Mouse (Mus musculus) brown adipose tissue, adult 24 weeks (tissue): ENCODE measurements around the gene Dpm1. TPM values are rescaled to one million over a fixed set of nuclear protein-coding genes. Genes with fewer than 3 reads are reported as not detected.

Source experiments
- H3K27ac ChIP-seq: fragments of 200-500 bp; replicated peaks from 2 replicates; pipeline ENCODE4 v1.5.1; 2012; ENCODE audit warnings: low read depth, mild to moderate bottlenecking, low read length
- H3K4me1 ChIP-seq: fragments of 200-500 bp; 2 replicates; pipeline ENCODE4 v1.6.1; 2012; ENCODE audit warnings: low read length, mixed read lengths; ENCODE audit not compliant: control insufficient read depth, insufficient read depth, insufficient read length
- H3K4me3 ChIP-seq: fragments of 200-500 bp; 2 replicates; pipeline ENCODE4 v1.5.1; 2012; ENCODE audit warnings: low read depth, mild to moderate bottlenecking, low read length, moderate library complexity; ENCODE audit not compliant: insufficient read depth
- polyA plus RNA-seq: library from polyadenylated mRNA; stranded (reverse); fragments of >200 nt; gene quantifications from 2 replicates; pipeline ENCODE4 v1.2.4, GENCODE M21; 2012; ENCODE audit not compliant: missing spikeins, insufficient read depth, insufficient read length

Dpm1 gene
- polyA plus RNA-seq, 1 experiment: 170 TPM

GRCm38 (mm10) chr2:168204476-168204999 is 25.9 kb downstream of the Dpm1 start:
- no peak overlapping the region for H3K27ac ChIP-seq
- H3K4me1 ChIP-seq: peaks cover 29% of the 10 kb centered on the region
- peak overlapping the region; percentile 100; the same call in 1 of the 2 replicates for H3K4me3 ChIP-seq

GRCm38 (mm10) chr2:168200014-168200691 is 30.2 kb downstream of the Dpm1 start:
- H3K27ac ChIP-seq: no peak overlapping the region
- H3K4me1 ChIP-seq: peaks cover 28% of the 10 kb centered on the region
- no peak overlapping the region for H3K4me3 ChIP-seq

- H3K4me1 ChIP-seq: peaks cover 22% of the 10 kb centered on the region
- no peak overlapping the region for H3K4me3 ChIP-seq
- H3K27ac ChIP-seq: no peak overlapping the region
Measured at GRCm38 (mm10) chr2:168199476-168199875, 30.9 kb downstream of the Dpm1 start.

GRCm38 (mm10) chr2:168198421-168198820 is 32.0 kb downstream of the Dpm1 start:
- Histone ChIP-seq H3K4me1 (peaks cover 22% of the 10 kb centered on the region), H3K4me3 (no peak overlapping the region)

GRCm38 (mm10) chr2:168195721-168196120 is 34.7 kb downstream of the Dpm1 start:
- Histone ChIP-seq H3K4me3 (no peak overlapping the region), H3K4me1 (peaks cover 22% of the 10 kb centered on the region), H3K27ac (no peak overlapping the region)

More at GRCm38 (mm10) chr2:168198421-168198820, 32.0 kb downstream of the Dpm1 start:
- H3K27ac ChIP-seq: no peak overlapping the region

GRCm38 (mm10) chr2:168193685-168194084 is 36.7 kb downstream of the Dpm1 start:
- H3K27ac ChIP-seq: no peak overlapping the region
- H3K4me1 ChIP-seq: peaks cover 18% of the 10 kb centered on the region
- H3K4me3 ChIP-seq: no peak overlapping the region

- no peak overlapping the region for H3K4me3 ChIP-seq
- H3K27ac ChIP-seq: no peak overlapping the region
- peaks cover 18% of the 10 kb centered on the region for H3K4me1 ChIP-seq
Measured at GRCm38 (mm10) chr2:168191856-168192255, 38.5 kb downstream of the Dpm1 start.

GRCm38 (mm10) chr2:168175946-168176345 is 54.4 kb downstream of the Dpm1 start:
- Histone ChIP-seq H3K27ac (no peak overlapping the region), H3K4me1 (no peaks in the 10 kb centered on the region), H3K4me3 (no peak overlapping the region)

- Histone ChIP-seq H3K4me1 (no peaks in the 10 kb centered on the region; the same call in 1 of the 2 replicates), H3K27ac (no peak overlapping the region), H3K4me3 (peak overlapping the region; percentile 49)
Measured at GRCm38 (mm10) chr2:168170167-168170685, 60.2 kb downstream of the Dpm1 start.

GRCm38 (mm10) chr2:168169800-168170113 is 60.6 kb downstream of the Dpm1 start:
- H3K4me3 ChIP-seq: peak overlapping the region; percentile 49
- no peaks in the 10 kb centered on the region; the same call in 1 of the 2 replicates for H3K4me1 ChIP-seq
- H3K27ac ChIP-seq: no peak overlapping the region

GRCm38 (mm10) chr2:168168892-168169799 is 61.2 kb downstream of the Dpm1 start:
- no peak overlapping the region for H3K4me3 ChIP-seq
- H3K4me1 ChIP-seq: no peaks in the 10 kb centered on the region; the same call in 1 of the 2 replicates
- H3K27ac ChIP-seq: no peak overlapping the region

- H3K4me1 ChIP-seq: no peaks in the 10 kb centered on the region; the same call in 1 of the 2 replicates
- H3K4me3 ChIP-seq: no peak overlapping the region
- H3K27ac ChIP-seq: no peak overlapping the region
Measured at GRCm38 (mm10) chr2:168167781-168168180, 62.6 kb downstream of the Dpm1 start.

- Histone ChIP-seq H3K4me3 (no peak overlapping the region), H3K4me1 (peaks cover 2% of the 10 kb centered on the region), H3K27ac (no peak overlapping the region)
Measured at GRCm38 (mm10) chr2:168166750-168167460, 63.5 kb downstream of the Dpm1 start.

- H3K4me1 ChIP-seq: peaks cover 6% of the 10 kb centered on the region
- H3K27ac ChIP-seq: no peak overlapping the region
- peak overlapping the region; percentile 18; the same call in 1 of the 2 replicates for H3K4me3 ChIP-seq
Measured at GRCm38 (mm10) chr2:168161978-168162377, 68.4 kb downstream of the Dpm1 start.
